In genomic region chr5:108366984-108367841, GRCm38 (mm10) we compare ENCODE assay signal across 8 mouse cellular contexts. TPM values are rescaled to one million over a fixed set of nuclear protein-coding genes. Genes with fewer than 3 reads are reported as not detected.
DNase-seq lines count a peak whose midpoint lies in the region; ATAC-seq and TF ChIP-seq lines count a peak whose summit lies in the region.

No protein-coding gene starts in this region.

- peak overlapping the region; percentile 59 for H3K4me3 ChIP-seq in intestine, postnatal 0 days (ENCODE audit: low read depth, low read length)
- H3K4me3 ChIP-seq in limb, embryonic 14.5 days (replicated peaks; ENCODE audit: low read length) = peak overlapping the region; percentile 52
- peak overlapping the region; percentile 86 for H3K4me3 ChIP-seq in midbrain, embryonic 15.5 days

- 0 out of 2 replicates have a peak overlapping the region, but pooled peaks have one; percentile 7 for H3K9ac ChIP-seq in intestine, postnatal 0 days (ENCODE audit: low read depth, low read length)
- H3K9ac ChIP-seq in limb, embryonic 14.5 days (ENCODE audit: low read depth, low read length, severe bottlenecking) = peak overlapping the region; percentile 50
- H3K9ac ChIP-seq in midbrain, embryonic 15.5 days = peak overlapping the region; percentile 79

- peak; percentile 45 for TF ChIP-seq CTCF in intestine, postnatal 0 days (IDR thresholded peaks at IDR 0.05; ENCODE audit: low read depth)

- TF ChIP-seq POLR2A in limb, embryonic 14.5 days (IDR thresholded peaks at IDR 0.05; ENCODE audit: borderline replicate concordance, extremely low read depth, insufficient read depth, insufficient read length) = no peak

- DNase-seq in layer of hippocampus, adult 11-12 months (ENCODE audit: low spot score) = peak; percentile 58
- no peak for DNase-seq in layer of hippocampus, adult 9-10 months (ENCODE audit: low spot score)
- peak; percentile 36 to 62 for DNase-seq in heart, adult 18-20 months
- no peak for DNase-seq in limb, embryonic 14.5 days (ENCODE audit: low spot score)
- DNase-seq in testis, postnatal 10 days (ENCODE audit: low spot score) = peak; percentile 61

- under 1% methylated on average over 58 of the region's 100 CpGs for WGBS in intestine, postnatal 0 days
- under 1% methylated on average over 53 of the region's 100 CpGs for WGBS in limb, embryonic 14.5 days
- under 1% methylated on average over 92 of the region's 100 CpGs for WGBS in midbrain, embryonic 15.5 days

- peaks cover 77% of the 10 kb centered on the region for H3K27me3 ChIP-seq in intestine, postnatal 0 days (replicated peaks; ENCODE audit: control insufficient read depth, insufficient read depth, low read length)
- H3K27me3 ChIP-seq in limb, embryonic 14.5 days (ENCODE audit: control insufficient read depth, insufficient read depth, low read length) = peaks cover 88% of the 10 kb centered on the region
- H3K27me3 ChIP-seq in midbrain, embryonic 15.5 days (replicated peaks) = peaks cover 77% of the 10 kb centered on the region

- H3K27ac ChIP-seq in intestine, postnatal 0 days (ENCODE audit: low read depth, low read length) = no peak overlapping the region
- H3K27ac ChIP-seq in limb, embryonic 14.5 days (replicated peaks; ENCODE audit: low read depth, low read length) = no peak overlapping the region
- peak overlapping the region; percentile 58; the same call in 1 of the 2 replicates for H3K27ac ChIP-seq in midbrain, embryonic 15.5 days

- H3K4me2 ChIP-seq in intestine, postnatal 0 days (replicated peaks; ENCODE audit: low read depth) = peak overlapping the region; percentile 97
- peak overlapping the region; percentile 94 for H3K4me2 ChIP-seq in limb, embryonic 14.5 days (replicated peaks; ENCODE audit: low read depth, low read length, severe bottlenecking)
- peak overlapping the region; percentile 95 for H3K4me2 ChIP-seq in midbrain, embryonic 15.5 days

- H3K36me3 ChIP-seq in intestine, postnatal 0 days (ENCODE audit: control insufficient read depth, insufficient read depth) = no peaks in the 10 kb centered on the region
- H3K36me3 ChIP-seq in limb, embryonic 14.5 days (ENCODE audit: control insufficient read depth, insufficient read depth, low read length) = no peaks in the 10 kb centered on the region
- no peaks in the 10 kb centered on the region for H3K36me3 ChIP-seq in midbrain, embryonic 15.5 days (replicated peaks)

- H3K9me3 ChIP-seq in intestine, postnatal 0 days (ENCODE audit: control insufficient read depth) = no peaks in the 10 kb centered on the region
- no peaks in the 10 kb centered on the region for H3K9me3 ChIP-seq in limb, embryonic 14.5 days (ENCODE audit: control insufficient read depth, low read length)
- H3K9me3 ChIP-seq in midbrain, embryonic 15.5 days = no peaks in the 10 kb centered on the region

- ATAC-seq in common myeloid progenitor, adult 5-6 weeks (replicated peaks; ENCODE audit: low read depth, poor library complexity, severe bottlenecking) = peak; percentile 6; the same call in 1 of the 2 replicates
- ATAC-seq in intestine, postnatal 0 days = 0 out of 2 replicates have a peak, but pooled peaks have one; percentile 11
- ATAC-seq in limb, embryonic 14.5 days (ENCODE audit: low FRiP score, low read depth) = peak; percentile 32; the same call in 1 of the 2 replicates
- peak; percentile 61 for ATAC-seq in midbrain, embryonic 15.5 days (replicated peaks)

- H3K4me1 ChIP-seq in intestine, postnatal 0 days (replicated peaks; ENCODE audit: control insufficient read depth, insufficient read depth, low read length) = peaks cover 8% of the 10 kb centered on the region; the same call in 1 of the 2 replicates
- H3K4me1 ChIP-seq in limb, embryonic 14.5 days (ENCODE audit: control insufficient read depth, insufficient read depth, low read length) = peaks cover 15% of the 10 kb centered on the region
- peaks cover 40% of the 10 kb centered on the region for H3K4me1 ChIP-seq in midbrain, embryonic 15.5 days

RNA-seq across cellular contexts. Expression of gene Gm42517, which starts 0.5 kb away (rescaled TPM):
- 0.14 TPM in 1 of 2 replicates, not detected in the other for total RNA-seq in common myeloid progenitor, adult 5-6 weeks (2017)
- 1 to 10 TPM; 2.5 to 3.8 TPM for total RNA-seq in heart, adult 18-20 months (2021)
- polyA plus RNA-seq in intestine, postnatal 0 days (2015; fragmentation: Nextera tagmentation; extraction: Ambion mirVana) = 0.07 TPM in 1 of 2 replicates, not detected in the other
- polyA plus RNA-seq in limb, embryonic 14.5 days (2012; rRNA removed) = 0.45 and 0.65 TPM in 2 replicates
- polyA plus RNA-seq in limb, embryonic 14.5 days (2014; fragmentation: Nextera tagmentation; extraction: Ambion mirVana) = 0.14 and 0.52 TPM in 2 replicates
- polyA plus RNA-seq in midbrain, embryonic 15.5 days (2015; fragmentation: Nextera tagmentation; extraction: Ambion mirVana) = 2.5 and 3.2 TPM in 2 replicates

RNA-seq across cellular contexts. Expression of gene Pde6b, which starts 21.0 kb away (rescaled TPM):
- total RNA-seq in common myeloid progenitor, adult 5-6 weeks (2017) = not detected in 2 replicates
- not detected for total RNA-seq in heart, adult 18-20 months (2021)
- polyA plus RNA-seq in intestine, postnatal 0 days (2015; fragmentation: Nextera tagmentation; extraction: Ambion mirVana) = 0.09 and 0.16 TPM in 2 replicates
- 0.03 TPM in 1 of 2 replicates, not detected in the other for polyA plus RNA-seq in limb, embryonic 14.5 days (2012; rRNA removed)
- polyA plus RNA-seq in limb, embryonic 14.5 days (2014; fragmentation: Nextera tagmentation; extraction: Ambion mirVana) = 0.17 TPM in 1 of 2 replicates, not detected in the other
- polyA plus RNA-seq in midbrain, embryonic 15.5 days (2015; fragmentation: Nextera tagmentation; extraction: Ambion mirVana) = 0.23 and 0.28 TPM in 2 replicates

RNA-seq across cellular contexts. Expression of gene Pigg, which starts 54.8 kb away (rescaled TPM):
- total RNA-seq in common myeloid progenitor, adult 5-6 weeks (2017) = 6.7 and 8.8 TPM in 2 replicates
- 10 to 100 TPM; 10.1 to 12.5 TPM for total RNA-seq in heart, adult 18-20 months (2021)
- 3.1 and 3.9 TPM in 2 replicates for polyA plus RNA-seq in intestine, postnatal 0 days (2015; fragmentation: Nextera tagmentation; extraction: Ambion mirVana)
- 5.8 and 6.0 TPM in 2 replicates for polyA plus RNA-seq in limb, embryonic 14.5 days (2012; rRNA removed)
- 2.4 TPM in 2 replicates for polyA plus RNA-seq in limb, embryonic 14.5 days (2014; fragmentation: Nextera tagmentation; extraction: Ambion mirVana)
- polyA plus RNA-seq in midbrain, embryonic 15.5 days (2015; fragmentation: Nextera tagmentation; extraction: Ambion mirVana) = 5.6 and 6.3 TPM in 2 replicates

Comparison
In these comparisons a context has a peak if more than half of its experiments do, and no peak if none do; other contexts are left out.
1. DNase-seq: peak in layer of hippocampus, adult 11-12 months (single experiment), heart, adult 18-20 months (2 of 2) and testis, postnatal 10 days (single experiment); none in layer of hippocampus, adult 9-10 months (single experiment) and limb, embryonic 14.5 days (single experiment).
2. ATAC-seq: peak in every context shown above with its lines; median percentile 61 in midbrain, embryonic 15.5 days; 32 in limb, embryonic 14.5 days; 11 in intestine, postnatal 0 days; 6 in common myeloid progenitor, adult 5-6 weeks.
3. H3K9ac ChIP-seq: peak in every context shown above with its lines; median percentile 79 in midbrain, embryonic 15.5 days; 50 in limb, embryonic 14.5 days; 7 in intestine, postnatal 0 days.
4. Peak in every context shown above with its lines, with median percentiles within 50 percentile points of each other: H3K4me2 ChIP-seq and H3K4me3 ChIP-seq.